Mouse (Mus musculus) midbrain, embryonic 13.5 days (tissue): ENCODE results near the gene Ccnyl1. TPM values are rescaled to one million over a fixed set of nuclear protein-coding genes. Genes with fewer than 3 reads are reported as not detected.

Experiments used
- ATAC-seq: fragments of 200-750 bp; cut with Nextera tagmentation; 2 replicates; pipeline ENCODE4 v1.8.0; 2017; ENCODE audit warnings: mild to moderate bottlenecking, moderate TSS enrichment, moderate library complexity
- H3K27ac ChIP-seq: fragments of 300-500 bp; sonication (generic); 2 replicates; pipeline ENCODE4 v1.5.1; 2015; ENCODE audit warnings: inconsistent platforms, mild to moderate bottlenecking, moderate library complexity
- H3K27me3 ChIP-seq: fragments of 300-500 bp; sonication (generic); 2 replicates; pipeline ENCODE4 v1.6.1; 2015; ENCODE audit warnings: mild to moderate bottlenecking, inconsistent platforms
- H3K36me3 ChIP-seq: fragments of 300-500 bp; sonication (generic); 2 replicates; pipeline ENCODE4 v1.6.1; 2015; ENCODE audit warnings: mild to moderate bottlenecking, inconsistent platforms
- H3K4me1 ChIP-seq: fragments of 300-500 bp; sonication (generic); replicated peaks from 2 replicates; pipeline ENCODE4 v1.6.1; 2015; ENCODE audit warnings: inconsistent platforms
- H3K4me2 ChIP-seq: fragments of 300-500 bp; sonication (generic); replicated peaks from 2 replicates; pipeline ENCODE4 v1.6.1; 2015; ENCODE audit warnings: moderate library complexity, mild to moderate bottlenecking, inconsistent platforms
- H3K4me3 ChIP-seq: fragments of 300-500 bp; sonication (generic); replicated peaks from 2 replicates; pipeline ENCODE4 v1.5.1; 2015; ENCODE audit warnings: mild to moderate bottlenecking, inconsistent platforms
- H3K9ac ChIP-seq: fragments of 300-500 bp; sonication (generic); replicated peaks from 2 replicates; pipeline ENCODE4 v1.6.1; 2015; ENCODE audit warnings: mild to moderate bottlenecking, inconsistent platforms
- H3K9me3 ChIP-seq: fragments of 300-500 bp; sonication (generic); 2 replicates; pipeline ENCODE4 v1.6.1; 2016; ENCODE audit warnings: mild to moderate bottlenecking, inconsistent platforms
- WGBS: fragments of 180-500 bp; shearing (Covaris S2); methylation state at CpG from one replicate; pipeline ENCODE4 v1.1.7; 2015; 5-methylcytosine and 5-hydroxymethylcytosine counted together
- polyA plus RNA-seq: library from polyadenylated mRNA; unstranded; fragments of >200 nt; fragmentation: Nextera tagmentation; extraction: Ambion mirVana; gene quantifications from 2 replicates; pipeline ENCODE4 v1.2.1, GENCODE M21; 2015

Ccnyl1 gene
- polyA plus RNA-seq, 1 experiment from 2014 or later, result 6.0 TPM

DNA sequence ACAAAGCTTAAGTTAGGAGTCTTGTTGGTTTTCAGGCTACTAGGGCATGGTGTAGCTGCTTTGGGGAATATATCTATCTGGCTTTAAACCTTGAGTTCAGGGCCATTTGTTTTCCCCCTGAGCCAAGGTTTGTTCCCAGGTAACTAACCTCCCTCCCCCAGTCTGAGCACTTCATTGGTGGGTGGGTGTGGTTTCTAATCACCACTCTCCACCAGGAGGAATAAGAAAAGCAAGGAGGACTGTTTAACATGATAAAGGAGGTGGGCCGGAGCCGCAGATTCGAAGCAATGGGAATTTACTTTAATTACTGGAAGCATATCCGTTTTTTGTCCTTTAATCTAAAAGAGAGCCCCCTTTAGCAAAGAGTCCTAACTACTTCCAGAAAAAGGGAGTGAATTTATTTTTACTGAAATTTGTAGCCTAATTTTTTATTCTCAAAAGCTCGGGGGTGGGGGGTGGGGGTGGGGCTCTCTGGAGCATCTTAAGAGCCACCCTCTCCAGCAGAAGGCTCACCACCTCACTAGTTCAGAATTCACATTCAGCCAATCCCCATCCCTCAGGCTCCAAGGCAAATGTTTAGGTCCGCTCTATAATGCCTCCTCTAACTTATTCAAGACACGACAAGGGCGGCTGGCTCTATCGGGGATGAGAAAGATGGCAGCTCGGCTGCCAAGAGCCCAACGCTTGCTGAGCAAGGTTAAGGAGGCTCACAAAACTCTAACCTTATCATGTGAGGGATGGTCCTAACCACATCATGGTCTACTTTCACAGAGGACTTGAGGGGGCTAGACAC lies 43.4 kb downstream of the Ccnyl1 start:
- WGBS, result 10% methylated on average over 11 of the region's 11 CpGs
- H3K4me2 ChIP-seq, result 0 out of 2 replicates have a peak overlapping the region, but pooled peaks have one; percentile 6
- H3K9me3 ChIP-seq, result no peaks in the 10 kb centered on the region
- ATAC-seq, result no peak
- no peak overlapping the region for H3K4me3 ChIP-seq
- H3K27ac ChIP-seq, result no peak overlapping the region
- H3K4me1 ChIP-seq, result peaks cover 55% of the 10 kb centered on the region
- no peaks in the 10 kb centered on the region for H3K36me3 ChIP-seq
- H3K9ac ChIP-seq, result no peak overlapping the region
- peaks cover 64% of the 10 kb centered on the region for H3K27me3 ChIP-seq

DNA sequence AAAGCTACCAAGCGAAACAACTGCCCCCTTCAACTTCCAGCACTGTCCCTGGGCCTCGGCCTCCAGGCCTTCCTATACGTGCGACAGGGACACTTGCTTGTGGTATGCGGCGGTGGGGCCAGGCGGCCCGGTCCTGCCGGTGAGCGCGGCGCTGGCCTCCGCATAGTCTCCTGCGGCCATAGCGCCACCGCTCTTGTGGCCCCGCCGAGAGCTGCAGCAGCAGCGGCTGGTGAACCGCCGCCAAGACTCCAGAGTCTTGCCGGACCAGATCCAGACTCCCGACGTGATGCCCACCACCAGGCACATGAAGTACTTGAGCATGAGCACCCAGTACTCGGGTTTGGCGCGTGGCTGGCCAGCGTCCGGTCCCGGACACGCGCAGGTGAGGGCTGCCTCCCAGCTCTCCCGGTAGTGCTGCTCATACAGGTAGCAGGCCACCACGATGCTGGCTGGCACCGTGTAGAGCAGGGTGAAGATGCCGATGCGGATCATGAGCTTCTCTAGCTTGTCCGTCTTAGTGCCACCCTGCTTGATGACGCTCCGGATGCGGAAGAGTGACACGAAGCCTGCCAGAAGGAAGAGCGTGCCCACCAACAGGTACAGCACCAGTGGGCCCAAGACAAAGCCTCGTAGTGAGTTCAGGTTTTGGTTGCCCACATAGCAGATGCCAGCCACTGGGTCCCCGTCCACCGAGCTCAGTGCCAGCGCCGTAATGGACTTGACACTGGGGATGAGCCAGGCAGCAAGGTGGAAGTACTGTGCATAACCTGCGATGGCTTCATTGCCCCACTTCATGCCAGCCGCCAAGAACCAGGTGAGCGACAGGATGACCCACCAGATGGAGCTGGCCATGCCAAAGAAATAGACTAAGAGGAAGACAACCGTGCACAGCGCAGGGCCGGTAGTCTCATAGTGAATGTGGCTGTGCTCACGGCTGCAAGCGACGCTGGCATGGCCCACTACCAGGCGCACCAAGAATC lies 44.8 kb downstream of the Ccnyl1 start:
- Histone ChIP-seq H3K9ac (peak overlapping the region; percentile 56; the same call in 1 of the 2 replicates), H3K4me2 (peak overlapping the region; percentile 94), H3K4me3 (peak overlapping the region; percentile 59), H3K27me3 (peaks cover 76% of the 10 kb centered on the region), H3K27ac (no peak overlapping the region), H3K36me3 (no peaks in the 10 kb centered on the region), H3K9me3 (no peaks in the 10 kb centered on the region), H3K4me1 (peaks cover 58% of the 10 kb centered on the region)
- WGBS, result 34% methylated on average over 58 of the region's 58 CpGs
- no peak for ATAC-seq

DNA sequence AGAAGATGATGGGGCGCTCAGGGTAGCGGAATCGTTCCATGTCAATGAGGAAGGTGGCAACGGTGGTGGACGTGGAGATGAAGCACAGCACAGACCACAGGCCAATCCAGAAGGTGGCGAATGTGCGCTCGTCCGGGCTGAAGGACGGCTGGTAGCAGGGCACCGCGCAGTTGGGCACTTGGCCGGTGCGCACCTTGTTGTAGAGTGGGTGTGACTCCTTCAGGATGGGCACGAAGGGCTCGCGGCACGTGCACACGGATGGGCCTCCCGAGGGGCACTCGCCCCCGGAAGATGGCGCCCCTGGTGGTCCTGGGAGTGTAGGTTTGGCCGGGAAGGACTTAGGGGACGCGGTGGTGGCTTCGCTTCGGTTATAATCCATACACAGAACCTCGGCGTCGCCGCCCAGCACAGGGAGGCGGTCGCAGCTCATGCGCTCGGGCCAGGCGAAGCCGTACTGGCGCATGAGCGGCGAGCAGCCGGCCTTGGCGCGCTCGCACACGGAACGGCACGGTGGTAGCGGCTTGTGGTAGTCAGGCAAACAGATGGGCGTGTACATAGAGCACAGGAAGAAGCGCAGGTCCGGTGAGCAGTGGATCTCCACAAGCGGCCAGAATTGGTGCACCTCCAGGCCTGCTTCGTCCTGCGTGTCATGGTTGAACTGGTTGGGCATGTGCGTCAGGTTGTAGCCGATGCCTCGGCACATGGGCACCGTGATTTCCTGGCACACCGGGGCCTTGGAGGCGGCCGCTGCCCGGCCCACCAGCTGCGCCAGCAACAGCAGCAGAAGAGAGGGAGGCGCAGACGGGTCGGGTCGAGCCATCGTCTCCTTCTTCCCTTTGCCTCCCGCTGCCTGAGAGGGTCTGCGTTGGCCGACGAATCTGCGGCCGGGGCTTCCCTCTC lies 45.8 kb downstream of the Ccnyl1 start:
- Histone ChIP-seq H3K9ac (peak overlapping the region; percentile 33; the same call in 1 of the 2 replicates), H3K27ac (no peak overlapping the region), H3K4me3 (peak overlapping the region; percentile 59), H3K9me3 (no peaks in the 10 kb centered on the region), H3K4me1 (peaks cover 58% of the 10 kb centered on the region), H3K27me3 (peaks cover 76% of the 10 kb centered on the region), H3K4me2 (peak overlapping the region; percentile 94), H3K36me3 (no peaks in the 10 kb centered on the region)
- 9% methylated on average over 73 of the region's 75 CpGs for WGBS
- ATAC-seq, result peak; percentile 32

DNA sequence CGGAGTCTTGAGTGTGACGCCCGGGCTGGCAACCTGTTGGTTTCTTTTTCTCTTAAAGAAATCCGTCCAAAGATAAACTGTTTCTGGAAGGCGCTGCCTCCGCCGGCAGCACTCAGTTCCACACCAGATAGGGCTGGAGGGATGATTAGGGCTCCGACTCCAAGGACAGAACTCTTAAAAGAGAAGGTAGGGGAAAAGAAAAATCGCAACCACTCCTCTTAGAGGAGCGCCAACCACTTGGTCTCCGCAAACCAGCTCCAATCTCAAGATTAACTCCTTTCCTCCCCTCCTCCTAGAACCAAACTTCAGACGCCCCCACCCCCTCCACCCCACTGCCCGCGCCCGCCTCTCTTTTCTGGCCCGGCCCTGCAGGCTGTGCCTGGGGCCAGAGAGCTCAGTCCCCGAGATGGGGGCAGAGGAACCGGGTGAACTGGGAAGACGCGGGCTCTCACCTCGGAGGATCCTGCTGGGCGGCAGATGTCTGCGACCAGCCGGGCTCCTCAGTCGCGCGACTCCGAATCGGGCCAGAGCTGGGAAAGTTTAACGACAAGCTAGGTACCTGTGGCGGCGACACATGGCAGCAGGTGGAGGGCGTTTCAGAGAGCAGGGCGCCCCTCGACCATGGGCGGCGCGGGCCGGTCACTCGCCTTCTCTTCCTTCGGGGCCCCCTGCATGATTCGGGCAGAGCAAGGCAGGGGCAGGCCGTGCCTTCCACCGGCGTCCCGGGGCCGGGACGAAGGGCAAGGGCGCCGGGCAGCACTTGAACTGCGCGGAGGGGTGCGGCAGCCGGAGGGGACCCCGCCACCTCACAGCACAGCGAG lies 46.6 kb downstream of the Ccnyl1 start:
- Histone ChIP-seq H3K27me3 (peaks cover 73% of the 10 kb centered on the region), H3K9ac (peak overlapping the region; percentile 68), H3K4me2 (peak overlapping the region; percentile 94), H3K9me3 (no peaks in the 10 kb centered on the region), H3K27ac (no peak overlapping the region), H3K4me3 (peak overlapping the region; percentile 59), H3K4me1 (peaks cover 52% of the 10 kb centered on the region), H3K36me3 (no peaks in the 10 kb centered on the region)
- ATAC-seq, result peak; percentile 16; the same call in 1 of the 2 replicates
- under 1% methylated on average over 54 of the region's 56 CpGs for whole genome bisulfite sequencing

DNA sequence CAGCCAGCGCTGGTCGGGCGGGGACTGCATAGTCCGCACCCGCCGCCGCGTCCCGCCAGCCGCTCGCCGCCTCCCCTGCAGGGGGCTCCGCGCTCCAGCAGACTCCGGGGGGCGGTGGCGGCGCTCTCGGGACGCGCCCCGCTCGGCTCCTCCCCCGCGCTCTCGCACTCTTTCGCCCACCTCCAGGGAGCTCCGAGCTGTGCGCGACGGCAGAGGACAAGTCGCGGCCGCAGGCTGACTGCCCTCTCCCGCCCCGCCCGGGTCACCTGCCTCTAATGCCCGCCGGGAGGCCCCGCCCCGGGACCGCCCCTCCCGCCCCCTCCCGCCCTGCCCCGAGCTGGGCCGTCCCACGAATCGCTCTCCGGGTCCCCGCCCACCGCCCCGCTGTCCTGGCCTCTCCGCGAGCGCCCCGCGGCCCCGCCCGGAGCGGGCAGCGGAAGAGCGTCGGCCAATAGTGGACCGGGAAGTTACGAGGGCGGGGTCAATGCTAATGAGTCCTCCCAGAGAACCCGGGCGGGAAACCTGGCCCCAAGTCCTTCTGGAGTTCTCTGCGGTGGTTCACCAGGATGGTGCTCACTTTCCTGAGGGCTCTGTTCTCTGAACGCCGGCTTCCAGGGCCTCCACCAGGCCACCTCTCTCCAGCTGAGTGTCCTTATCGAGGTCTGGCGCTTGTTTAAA lies 47.4 kb downstream of the Ccnyl1 start, which contains the start of gene Fzd5:
Gene Fzd5, minus strand, starts transcription at position 250 of the 678 bp plus-strand sequence.
- H3K27me3 ChIP-seq, result peaks cover 67% of the 10 kb centered on the region
- no peaks in the 10 kb centered on the region for H3K36me3 ChIP-seq
- under 1% methylated on average over 44 of the region's 73 CpGs for WGBS
- peak; percentile 93 for ATAC-seq
- peak within 1 kb of the TSS; percentile 68 for H3K9ac ChIP-seq
- H3K4me2 ChIP-seq, result peak within 1 kb of the TSS; percentile 94
- H3K9me3 ChIP-seq, result no peaks in the 10 kb centered on the region
- H3K4me1 ChIP-seq, result peaks cover 46% of the 10 kb centered on the region
- H3K4me3 ChIP-seq, result peak within 1 kb of the TSS; percentile 59
- no peak within 1 kb of the TSS for H3K27ac ChIP-seq

DNA sequence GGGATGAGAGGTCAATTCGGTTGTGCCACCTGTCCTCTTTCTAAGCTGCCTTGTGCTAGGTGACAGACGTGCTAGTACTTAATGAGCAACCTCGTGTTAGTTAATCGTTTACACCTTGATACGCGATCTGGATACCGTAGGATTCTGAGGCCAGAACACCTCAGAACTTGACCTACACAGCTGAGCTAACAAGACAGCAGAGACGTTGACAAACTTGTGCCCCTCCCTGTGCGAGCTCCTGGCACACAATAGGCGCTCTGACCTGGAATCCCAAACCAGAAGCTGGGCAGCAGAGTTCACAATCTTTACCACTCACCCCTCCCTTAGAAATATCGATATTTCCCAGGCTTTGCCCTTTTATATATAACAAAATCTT lies 47.9 kb downstream of the Ccnyl1 start:
- peak overlapping the region; percentile 59 for H3K4me3 ChIP-seq
- no peaks in the 10 kb centered on the region for H3K36me3 ChIP-seq
- peaks cover 46% of the 10 kb centered on the region for H3K4me1 ChIP-seq
- no peak overlapping the region for H3K27ac ChIP-seq
- H3K9me3 ChIP-seq, result no peaks in the 10 kb centered on the region
- peaks cover 62% of the 10 kb centered on the region for H3K27me3 ChIP-seq
- WGBS, result under 1% methylated on average over 11 of the region's 11 CpGs
- ATAC-seq, result no peak
- peak overlapping the region; percentile 94 for H3K4me2 ChIP-seq
- H3K9ac ChIP-seq, result no peak overlapping the region

DNA sequence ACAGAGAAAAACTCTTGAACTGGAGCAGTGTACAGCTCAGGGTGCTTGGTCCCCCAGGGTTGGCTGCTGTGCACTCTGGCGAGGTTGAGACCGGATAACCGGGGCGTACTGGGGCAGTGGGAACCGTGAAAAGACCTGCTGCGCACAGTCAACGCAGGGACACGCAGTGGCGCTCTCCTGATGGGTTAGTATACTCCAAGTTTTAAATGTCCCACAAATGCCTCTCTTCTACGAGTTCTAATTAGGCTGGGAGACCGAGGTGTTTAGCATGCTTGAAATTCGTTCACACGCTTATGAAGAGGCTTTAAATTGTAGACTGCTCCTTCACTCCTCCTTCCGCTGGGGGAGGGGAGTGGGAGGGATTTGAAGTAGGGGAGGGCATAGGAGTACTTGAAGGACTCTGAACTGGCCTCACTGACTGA lies 48.4 kb downstream of the Ccnyl1 start:
- Histone ChIP-seq H3K27ac (no peak overlapping the region), H3K9ac (no peak overlapping the region), H3K4me3 (peak overlapping the region; percentile 59), H3K36me3 (no peaks in the 10 kb centered on the region), H3K27me3 (peaks cover 57% of the 10 kb centered on the region), H3K4me1 (peaks cover 41% of the 10 kb centered on the region), H3K4me2 (peak overlapping the region; percentile 94), H3K9me3 (no peaks in the 10 kb centered on the region)
- under 1% methylated on average over 14 of the region's 14 CpGs for WGBS
- no peak for ATAC-seq

DNA sequence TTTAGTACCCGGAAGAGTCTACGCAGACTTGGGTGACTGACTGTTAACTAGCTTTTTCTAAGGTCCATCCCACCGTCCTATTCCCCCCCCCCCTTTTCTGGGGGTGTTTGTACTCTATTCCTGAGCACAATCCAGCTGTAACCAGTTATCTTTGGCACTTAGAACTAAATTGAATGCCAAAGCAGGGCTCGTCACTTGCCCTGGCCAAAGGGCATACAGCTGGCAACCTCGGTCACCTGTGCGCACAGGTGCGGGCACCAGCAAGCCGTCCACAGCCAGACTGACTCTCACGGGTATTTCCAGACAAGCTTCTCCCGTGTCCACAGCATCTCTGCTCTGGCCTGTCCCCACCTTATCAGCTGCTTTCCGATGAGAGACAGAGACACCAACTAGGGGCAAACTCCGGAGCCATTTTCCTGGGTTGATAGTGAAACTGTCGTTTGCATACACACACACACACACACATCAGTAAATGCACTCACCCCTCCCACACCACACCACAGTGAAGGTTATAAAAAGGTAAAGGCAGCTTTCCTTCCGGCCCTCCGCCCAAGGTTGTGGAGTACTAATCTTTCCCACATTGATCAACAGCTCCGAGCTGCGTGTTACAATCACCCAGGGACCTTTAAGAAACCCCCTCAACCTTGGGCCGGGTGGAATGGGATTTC lies 52.6 kb downstream of the Ccnyl1 start:
- no peak overlapping the region for H3K4me2 ChIP-seq
- WGBS, result 91% methylated on average over 18 of the region's 18 CpGs
- H3K4me3 ChIP-seq, result no peak overlapping the region
- no peaks in the 10 kb centered on the region for H3K9me3 ChIP-seq
- H3K9ac ChIP-seq, result no peak overlapping the region
- no peaks in the 10 kb centered on the region for H3K36me3 ChIP-seq
- no peak for ATAC-seq
- H3K27me3 ChIP-seq, result peaks cover 21% of the 10 kb centered on the region
- peaks cover 10% of the 10 kb centered on the region for H3K4me1 ChIP-seq
- H3K27ac ChIP-seq, result no peak overlapping the region

DNA sequence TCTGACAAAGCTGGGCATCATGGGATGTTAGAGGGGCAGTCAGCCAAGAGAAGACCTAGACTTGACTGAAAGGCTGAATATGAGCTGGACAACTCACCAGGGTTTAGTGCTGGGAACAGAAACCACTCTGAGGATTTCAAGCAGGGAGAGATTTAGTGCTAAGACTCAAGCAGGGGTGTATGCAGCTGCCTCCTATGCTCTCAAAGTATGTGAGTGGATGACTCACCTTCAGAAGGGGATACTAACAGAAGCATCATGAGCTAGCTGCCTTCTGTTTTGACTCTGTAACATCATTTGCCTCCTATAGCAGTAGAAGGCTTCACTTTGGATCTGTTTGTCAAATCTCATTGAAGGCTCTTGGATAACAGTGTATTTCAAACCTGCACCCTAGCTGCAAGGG lies 54.4 kb downstream of the Ccnyl1 start:
- H3K4me2 ChIP-seq, result no peak overlapping the region
- no peak for ATAC-seq
- H3K27ac ChIP-seq, result no peak overlapping the region
- no peaks in the 10 kb centered on the region for H3K4me1 ChIP-seq
- no peak overlapping the region for H3K4me3 ChIP-seq
- H3K27me3 ChIP-seq, result peaks cover 4% of the 10 kb centered on the region
- H3K36me3 ChIP-seq, result no peaks in the 10 kb centered on the region
- no peak overlapping the region for H3K9ac ChIP-seq
- no peaks in the 10 kb centered on the region for H3K9me3 ChIP-seq

DNA sequence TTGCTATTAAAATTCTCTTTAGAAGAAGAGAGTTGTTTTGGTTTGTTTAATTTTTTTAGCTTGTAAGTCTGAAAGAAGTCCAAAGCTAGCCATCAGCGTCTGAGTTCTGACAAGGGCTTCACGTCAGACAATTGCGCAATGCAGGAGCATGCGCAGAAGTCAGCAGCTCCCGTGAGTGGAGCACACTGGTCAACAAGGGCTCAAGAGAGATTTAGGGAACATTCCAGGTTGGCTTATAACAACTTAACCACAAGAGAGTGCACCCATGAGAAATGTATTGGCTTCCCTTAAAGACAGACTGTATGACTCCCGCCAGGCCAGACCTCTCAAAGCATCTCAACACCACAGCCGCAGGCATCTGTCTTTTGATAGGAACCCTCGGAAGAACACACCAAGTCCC lies 62.9 kb downstream of the Ccnyl1 start:
- no peak overlapping the region for H3K27ac ChIP-seq
- 91% methylated on average over 8 of the region's 8 CpGs for WGBS
- H3K4me1 ChIP-seq, result no peaks in the 10 kb centered on the region
- no peaks in the 10 kb centered on the region; the same call in 1 of the 2 replicates for H3K27me3 ChIP-seq
- no peaks in the 10 kb centered on the region for H3K9me3 ChIP-seq
- H3K9ac ChIP-seq, result no peak overlapping the region
- ATAC-seq, result no peak
- no peaks in the 10 kb centered on the region for H3K36me3 ChIP-seq
- H3K4me2 ChIP-seq, result no peak overlapping the region
- H3K4me3 ChIP-seq, result no peak overlapping the region
